Mouse (Mus musculus): ENCODE data around the gene U2af1l4. TPM values are rescaled to one million over a fixed set of nuclear protein-coding genes. Genes with fewer than 3 reads are reported as not detected.

The U2af1l4 gene
- polyA plus RNA-seq, 1 experiment from 2014 or later = 102 TPM

GRCm38 (mm10) chr7:30524487-30524886 lies 38.6 kb upstream of the U2af1l4 start:
- Histone ChIP-seq H3K9ac (ENCODE audit: low read depth, low read length) (no peak overlapping the region), H3K27ac (no peak overlapping the region), H3K9me3 (replicated peaks; ENCODE audit: low read length) (no peaks in the 10 kb centered on the region), H3K36me3 (ENCODE audit: insufficient read depth, low read length) (peaks cover 29% of the 10 kb centered on the region), H3K4me2 (ENCODE audit: low read length) (no peak overlapping the region), H3K4me1 (replicated peaks; ENCODE audit: insufficient read depth, low read length) (peaks cover 16% of the 10 kb centered on the region; the same call in 1 of the 2 replicates), H3K4me3 (replicated peaks; ENCODE audit: low read depth, low read length) (no peak overlapping the region), H3K27me3 (ENCODE audit: insufficient read depth, low read length) (no peaks in the 10 kb centered on the region)
- no peak for TF ChIP-seq CTCF (IDR thresholded peaks at IDR 0.05; ENCODE audit: low read depth)
- whole genome bisulfite sequencing = 84% methylated on average over 6 of the region's 6 CpGs
- ATAC-seq (replicated peaks; ENCODE audit: low FRiP score, low read depth) (no peak), DNase-seq (ENCODE audit: low spot score) (no peak)

DNA sequence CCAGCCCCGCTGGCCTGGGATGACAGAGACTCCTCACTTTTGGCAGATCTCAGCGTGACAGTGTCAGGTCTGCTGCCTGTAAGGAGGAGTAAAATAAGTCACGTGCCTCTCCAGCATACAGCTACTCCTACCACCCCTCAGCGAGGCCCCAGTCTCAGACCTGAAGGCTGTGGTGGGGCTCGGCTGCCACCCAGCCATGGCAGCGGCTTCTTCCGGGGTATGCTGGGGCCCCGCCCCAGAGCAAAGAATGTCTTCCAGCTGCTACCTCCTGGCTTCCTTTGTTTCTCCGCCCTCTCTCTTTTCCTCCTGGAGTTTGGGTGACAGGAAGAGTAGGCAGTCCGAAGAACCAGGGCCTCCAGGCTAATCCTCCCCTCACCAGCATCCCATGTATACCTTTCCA lies 37.1 kb upstream of the U2af1l4 start:
- Histone ChIP-seq H3K9me3 (replicated peaks; ENCODE audit: low read length) (no peaks in the 10 kb centered on the region), H3K36me3 (ENCODE audit: insufficient read depth, low read length) (peaks cover 36% of the 10 kb centered on the region), H3K4me2 (ENCODE audit: low read length) (peak overlapping the region; percentile 36), H3K4me1 (replicated peaks; ENCODE audit: insufficient read depth, low read length) (peaks cover 15% of the 10 kb centered on the region; the same call in 1 of the 2 replicates), H3K27ac (peak overlapping the region; percentile 51; the same call in 1 of the 2 replicates), H3K27me3 (ENCODE audit: insufficient read depth, low read length) (no peaks in the 10 kb centered on the region), H3K9ac (ENCODE audit: low read depth, low read length) (peak overlapping the region; percentile 46; the same call in 1 of the 2 replicates), H3K4me3 (replicated peaks; ENCODE audit: low read depth, low read length) (no peak overlapping the region)
- DNase-seq (ENCODE audit: low spot score) = peak; percentile 56
- ATAC-seq (replicated peaks; ENCODE audit: low FRiP score, low read depth) = peak; percentile 27; the same call in 1 of the 2 replicates
- WGBS = 20% methylated on average over 10 of the region's 10 CpGs
- TF ChIP-seq CTCF (IDR thresholded peaks at IDR 0.05; ENCODE audit: low read depth) = no peak

DNA sequence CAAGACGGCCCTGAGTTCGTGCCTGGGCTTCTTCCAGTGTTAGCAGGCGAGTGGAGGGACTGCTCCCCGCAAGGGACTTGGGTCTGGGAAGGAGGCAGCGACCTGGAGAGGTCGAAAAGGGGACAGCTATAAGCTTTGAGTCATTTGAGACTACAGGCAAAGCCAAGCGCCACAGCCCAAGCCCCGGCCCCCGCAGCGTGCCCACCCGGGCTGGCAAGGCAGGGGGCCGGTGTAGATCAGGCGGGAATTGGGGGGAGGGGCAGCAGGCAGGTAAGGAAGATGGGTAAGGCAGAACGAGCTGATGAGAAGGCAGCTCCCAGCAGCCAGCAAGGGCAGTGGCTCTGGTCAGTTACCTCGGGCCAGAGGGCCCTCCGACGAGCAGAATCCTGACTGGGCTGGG lies 36.7 kb upstream of the U2af1l4 start:
- Histone ChIP-seq H3K9ac (ENCODE audit: low read depth, low read length) (peak overlapping the region; percentile 46; the same call in 1 of the 2 replicates), H3K27ac (peak overlapping the region; percentile 51; the same call in 1 of the 2 replicates), H3K4me2 (ENCODE audit: low read length) (peak overlapping the region; percentile 36), H3K27me3 (ENCODE audit: insufficient read depth, low read length) (no peaks in the 10 kb centered on the region), H3K9me3 (replicated peaks; ENCODE audit: low read length) (no peaks in the 10 kb centered on the region), H3K36me3 (ENCODE audit: insufficient read depth, low read length) (peaks cover 36% of the 10 kb centered on the region), H3K4me1 (replicated peaks; ENCODE audit: insufficient read depth, low read length) (peaks cover 15% of the 10 kb centered on the region; the same call in 1 of the 2 replicates), H3K4me3 (replicated peaks; ENCODE audit: low read depth, low read length) (no peak overlapping the region)
- DNase-seq (ENCODE audit: low spot score) = no peak
- 0 out of 2 replicates have a peak, but pooled peaks have one; percentile 11 for ATAC-seq (replicated peaks; ENCODE audit: low FRiP score, low read depth)
- TF ChIP-seq CTCF (IDR thresholded peaks at IDR 0.05; ENCODE audit: low read depth) = no peak
- 18% methylated on average over 17 of the region's 17 CpGs for WGBS

DNA sequence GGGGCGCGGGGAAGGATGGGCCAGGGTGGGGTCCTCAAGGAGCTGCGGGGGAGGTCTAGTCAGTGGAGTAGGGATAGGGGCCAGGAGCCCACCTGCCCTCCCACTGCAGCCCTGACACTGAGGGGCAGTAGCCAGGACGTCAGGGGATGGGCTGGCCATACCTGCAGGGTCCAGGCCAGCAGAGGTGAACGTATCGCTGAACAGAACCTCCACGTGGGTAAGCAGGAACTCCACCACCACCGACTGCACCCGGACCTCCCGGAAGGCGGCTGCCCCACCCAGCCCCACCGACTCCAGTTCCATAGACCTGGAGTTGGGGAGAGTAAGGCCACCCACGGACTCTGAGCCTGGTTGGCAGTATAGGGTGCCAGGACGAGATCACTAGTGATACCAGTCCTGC lies 36.1 kb upstream of the U2af1l4 start:
- Histone ChIP-seq H3K27ac (no peak overlapping the region), H3K4me2 (ENCODE audit: low read length) (no peak overlapping the region; the same call in 1 of the 2 replicates), H3K36me3 (ENCODE audit: insufficient read depth, low read length) (peaks cover 36% of the 10 kb centered on the region), H3K9me3 (replicated peaks; ENCODE audit: low read length) (no peaks in the 10 kb centered on the region), H3K4me1 (replicated peaks; ENCODE audit: insufficient read depth, low read length) (peaks cover 15% of the 10 kb centered on the region; the same call in 1 of the 2 replicates), H3K27me3 (ENCODE audit: insufficient read depth, low read length) (no peaks in the 10 kb centered on the region), H3K4me3 (replicated peaks; ENCODE audit: low read depth, low read length) (no peak overlapping the region), H3K9ac (ENCODE audit: low read depth, low read length) (peak overlapping the region; percentile 46; the same call in 1 of the 2 replicates)
- DNase-seq (ENCODE audit: low spot score) (no peak), ATAC-seq (replicated peaks; ENCODE audit: low FRiP score, low read depth) (peak; percentile 19; the same call in 1 of the 2 replicates)
- TF ChIP-seq CTCF (IDR thresholded peaks at IDR 0.05; ENCODE audit: low read depth) = no peak
- WGBS = 67% methylated on average over 14 of the region's 14 CpGs

DNA sequence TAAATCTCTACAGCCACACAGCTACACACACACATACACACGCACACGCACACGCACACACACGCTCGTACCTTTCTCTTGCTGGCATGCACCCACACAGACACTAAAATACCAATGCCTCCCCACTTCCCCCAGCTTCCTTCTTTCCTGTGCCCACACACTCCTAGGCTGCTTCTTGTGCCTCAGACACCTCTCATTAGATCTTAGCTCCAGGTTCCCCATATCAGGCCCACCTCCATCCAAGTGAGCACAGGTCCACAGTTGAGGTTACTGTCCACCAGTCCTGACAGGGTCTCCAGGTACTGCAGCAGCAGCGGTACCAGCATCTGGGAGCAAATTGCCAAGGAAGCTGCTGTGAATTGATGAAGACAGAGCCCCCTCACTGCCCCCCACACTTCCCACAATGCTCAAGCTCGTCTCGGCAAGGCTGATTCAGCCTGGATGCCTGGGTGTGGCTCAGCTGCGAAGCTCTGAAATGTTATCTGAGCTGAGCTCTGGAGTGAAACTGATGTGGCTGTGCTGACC lies 31.7 kb upstream of the U2af1l4 start:
- peaks cover 21% of the 10 kb centered on the region; the same call in 1 of the 2 replicates for H3K36me3 ChIP-seq (ENCODE audit: insufficient read depth, low read length)

DNA sequence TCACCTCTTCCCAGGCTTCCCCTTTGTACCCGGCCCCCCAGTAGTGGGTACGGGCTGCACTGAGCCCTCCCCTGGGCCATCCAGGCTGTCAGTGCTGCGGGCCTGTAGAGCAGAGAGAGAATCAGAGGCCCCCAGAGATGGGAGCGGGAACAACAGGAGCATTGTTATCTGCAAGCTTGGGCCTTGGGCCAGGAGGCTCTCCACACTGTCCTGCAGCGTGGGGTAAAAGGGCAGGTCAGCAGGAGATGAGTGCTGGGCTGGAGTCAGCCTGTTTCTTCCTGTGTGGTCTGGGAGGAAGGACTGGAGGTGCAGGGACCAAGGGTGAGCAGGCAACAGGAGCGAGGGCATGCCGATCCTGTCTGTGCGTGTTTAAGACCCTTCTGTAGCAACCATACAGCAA lies 30.2 kb upstream of the U2af1l4 start:
- no peak for TF ChIP-seq CTCF (IDR thresholded peaks at IDR 0.05; ENCODE audit: low read depth)
- Histone ChIP-seq H3K27me3 (ENCODE audit: insufficient read depth, low read length) (no peaks in the 10 kb centered on the region), H3K4me1 (replicated peaks; ENCODE audit: insufficient read depth, low read length) (peaks cover 7% of the 10 kb centered on the region; the same call in 1 of the 2 replicates), H3K27ac (no peak overlapping the region), H3K4me3 (replicated peaks; ENCODE audit: low read depth, low read length) (no peak overlapping the region), H3K4me2 (ENCODE audit: low read length) (no peak overlapping the region), H3K9me3 (replicated peaks; ENCODE audit: low read length) (no peaks in the 10 kb centered on the region), H3K9ac (ENCODE audit: low read depth, low read length) (no peak overlapping the region), H3K36me3 (ENCODE audit: insufficient read depth, low read length) (peaks cover 19% of the 10 kb centered on the region; the same call in 1 of the 2 replicates)
- DNase-seq (ENCODE audit: low spot score) (peak; percentile 41), ATAC-seq (replicated peaks; ENCODE audit: low FRiP score, low read depth) (peak; percentile 45; the same call in 1 of the 2 replicates)
- 32% methylated on average over 8 of the region's 8 CpGs for WGBS

More for the DNA sequence above, 31.7 kb upstream of the U2af1l4 start:
- Histone ChIP-seq H3K4me3 (replicated peaks; ENCODE audit: low read depth, low read length) (no peak overlapping the region), H3K27ac (no peak overlapping the region), H3K9ac (ENCODE audit: low read depth, low read length) (no peak overlapping the region), H3K9me3 (replicated peaks; ENCODE audit: low read length) (no peaks in the 10 kb centered on the region), H3K4me2 (ENCODE audit: low read length) (no peak overlapping the region), H3K27me3 (ENCODE audit: insufficient read depth, low read length) (no peaks in the 10 kb centered on the region), H3K4me1 (replicated peaks; ENCODE audit: insufficient read depth, low read length) (peaks cover 13% of the 10 kb centered on the region; the same call in 1 of the 2 replicates)
- ATAC-seq (replicated peaks; ENCODE audit: low FRiP score, low read depth) (no peak), DNase-seq (ENCODE audit: low spot score) (no peak)
- no peak for TF ChIP-seq CTCF (IDR thresholded peaks at IDR 0.05; ENCODE audit: low read depth)
- 79% methylated on average over 9 of the region's 9 CpGs for WGBS

All from kidney, postnatal 0 days (tissue).